Mouse (Mus musculus) forebrain, embryonic 11.5 days (tissue): ENCODE results near the gene Camk2g. TPM values are rescaled to one million over a fixed set of nuclear protein-coding genes. Genes with fewer than 3 reads are reported as not detected.
A peak's percentile ranks its signal among the peaks of the same experiment; 100 is the strongest.
"Not testable (repeated sequence)": the region's sequence is repeated elsewhere in the genome, so short reads cannot be mapped to it uniquely, and the experiment has no call there.

Source experiments
- ATAC-seq: fragments of 200-750 bp; cut with Nextera tagmentation; replicated peaks from 2 replicates; pipeline ENCODE4 v1.8.0; 2017; ENCODE audit warnings: moderate TSS enrichment; ENCODE audit not compliant: low FRiP score
- DNase-seq: peaks from one replicate; pipeline ENCODE4 v3.0.0-alpha.2; 2017; ENCODE audit warnings: low spot score
- H3K27ac ChIP-seq: fragments of 300-500 bp; sonication (generic); 2 replicates; pipeline ENCODE4 v1.5.1; 2014; ENCODE audit warnings: low read depth, low read length
- H3K27me3 ChIP-seq: fragments of 300-500 bp; sonication (generic); 2 replicates; pipeline ENCODE4 v1.6.1; 2014; ENCODE audit warnings: mild to moderate bottlenecking, low read length, mixed read lengths; ENCODE audit not compliant: control insufficient read depth, insufficient read depth
- H3K36me3 ChIP-seq: fragments of 300-500 bp; sonication (generic); 2 replicates; pipeline ENCODE4 v1.6.1; 2014; ENCODE audit warnings: mild to moderate bottlenecking, low read length, moderate library complexity, mixed read lengths; ENCODE audit not compliant: control insufficient read depth, insufficient read depth
- H3K4me1 ChIP-seq: fragments of 300-500 bp; sonication (generic); replicated peaks from 2 replicates; pipeline ENCODE4 v1.6.1; 2014; ENCODE audit warnings: low read length, mixed read lengths; ENCODE audit not compliant: control insufficient read depth, insufficient read depth
- H3K4me2 ChIP-seq: fragments of 300-500 bp; sonication (generic); 2 replicates; pipeline ENCODE4 v1.6.1; 2014; ENCODE audit warnings: low read depth, mild to moderate bottlenecking, low read length, moderate library complexity, mixed read lengths; ENCODE audit not compliant: severe bottlenecking
- H3K4me3 ChIP-seq: fragments of 300-500 bp; sonication (generic); 2 replicates; pipeline ENCODE4 v1.5.1; 2014; ENCODE audit warnings: low read depth, low read length
- H3K9ac ChIP-seq: fragments of 300-500 bp; sonication (generic); 2 replicates; pipeline ENCODE4 v1.6.1; 2014; ENCODE audit warnings: low read length
- H3K9me3 ChIP-seq: fragments of 300-500 bp; sonication (generic); 2 replicates; pipeline ENCODE4 v1.6.1; 2016; ENCODE audit warnings: low read length, mixed read lengths; ENCODE audit not compliant: control insufficient read depth
- WGBS: fragments of 180-500 bp; shearing (Covaris S2); extraction: QIAGEN DNeasy Blood & Tissue Kit; methylation state at CpG from one replicate; pipeline ENCODE4 v1.1.7; 2014; 5-methylcytosine and 5-hydroxymethylcytosine counted together
- polyA plus RNA-seq: library from polyadenylated mRNA; unstranded; fragments of >200 nt; fragmentation: Nextera tagmentation; extraction: Ambion mirVana; gene quantifications from 2 replicates; pipeline ENCODE4 v1.2.1, GENCODE M21; 2014

The Camk2g gene
- polyA plus RNA-seq, 1 experiment from 2014 or later = 46.8 TPM

DNA sequence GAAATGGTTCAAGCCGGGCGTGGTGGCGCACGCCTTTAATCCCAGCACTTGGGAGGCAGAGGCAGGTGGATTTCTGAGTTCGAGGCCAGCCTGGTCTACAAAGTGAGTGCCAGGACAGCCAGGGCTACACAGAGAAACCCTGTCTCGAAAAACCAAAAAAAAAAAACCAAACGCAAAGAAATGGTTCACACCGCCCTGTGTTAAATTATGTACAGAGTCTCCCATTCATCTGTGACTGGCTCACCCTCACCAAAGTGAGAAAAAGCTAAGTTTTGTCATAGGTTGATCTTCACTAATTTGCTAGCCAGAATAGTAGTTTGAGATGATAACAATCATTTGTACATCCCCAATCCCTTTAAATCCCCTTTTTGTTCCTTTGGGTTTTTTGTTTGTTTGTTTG, 90.4 kb downstream of the Camk2g start:
- Histone ChIP-seq H3K4me3 (peak overlapping the region; percentile 68), H3K27ac (peak overlapping the region; percentile 75; the same call in 1 of the 2 replicates), H3K9ac (peak overlapping the region; percentile 84), H3K4me2 (peak overlapping the region; percentile 61)
- ATAC-seq, H3K27me3 ChIP-seq, H3K9me3 ChIP-seq, H3K4me1 ChIP-seq, H3K36me3 ChIP-seq, DNase-seq: not testable (repeated sequence)
- WGBS = 8% methylated on average over 8 of the region's 8 CpGs

DNA sequence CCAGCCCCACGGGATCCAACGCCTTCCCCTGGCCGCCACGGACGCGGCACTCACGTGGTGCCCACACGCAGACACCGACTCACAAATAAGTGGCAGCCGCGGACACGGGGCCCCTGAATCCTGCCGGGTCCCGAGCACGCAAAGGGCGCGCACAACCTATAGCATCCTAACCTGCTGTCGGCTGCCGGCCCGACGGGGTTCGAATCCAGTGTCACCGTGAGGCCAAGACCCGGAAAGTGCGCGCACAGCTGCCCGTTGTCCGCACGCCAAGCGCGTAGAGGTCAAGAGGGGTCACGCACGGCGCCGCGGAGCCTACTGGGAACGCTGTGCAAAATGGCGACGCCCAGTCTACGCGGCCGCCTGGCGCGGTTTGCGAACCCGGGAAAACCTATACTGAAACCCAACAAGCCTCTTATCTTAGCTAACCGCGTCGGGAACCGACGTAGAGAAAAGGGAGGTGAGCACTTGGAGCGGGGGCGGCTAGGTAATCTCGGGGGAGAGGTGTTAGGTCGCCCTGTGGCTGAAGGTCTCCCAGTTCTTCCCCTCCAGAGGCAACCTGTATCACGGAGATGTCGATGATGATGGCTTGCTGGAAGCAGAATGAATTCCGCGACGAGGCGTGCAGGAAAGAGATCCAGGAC, 91.0 kb downstream of the Camk2g start, which contains the start of gene Chchd1:
TSS of gene Chchd1 (plus strand) at position 266 of the 641 bp plus-strand sequence.
- WGBS = under 1% methylated on average over 61 of the region's 61 CpGs
- DNase-seq = peak; percentile 95
- H3K4me2 ChIP-seq = peak within 1 kb of the TSS; percentile 61
- peak within 1 kb of the TSS; percentile 68 for H3K4me3 ChIP-seq
- H3K4me1 ChIP-seq = no peaks in the 10 kb centered on the region; the same call in 1 of the 2 replicates
- peak; percentile 74 for ATAC-seq
- peak within 1 kb of the TSS; percentile 84 for H3K9ac ChIP-seq
- peaks cover 4% of the 10 kb centered on the region; the same call in 1 of the 2 replicates for H3K36me3 ChIP-seq
- peak within 1 kb of the TSS; percentile 75; the same call in 1 of the 2 replicates for H3K27ac ChIP-seq
- H3K9me3 ChIP-seq = no peaks in the 10 kb centered on the region
- H3K27me3 ChIP-seq = no peaks in the 10 kb centered on the region

DNA sequence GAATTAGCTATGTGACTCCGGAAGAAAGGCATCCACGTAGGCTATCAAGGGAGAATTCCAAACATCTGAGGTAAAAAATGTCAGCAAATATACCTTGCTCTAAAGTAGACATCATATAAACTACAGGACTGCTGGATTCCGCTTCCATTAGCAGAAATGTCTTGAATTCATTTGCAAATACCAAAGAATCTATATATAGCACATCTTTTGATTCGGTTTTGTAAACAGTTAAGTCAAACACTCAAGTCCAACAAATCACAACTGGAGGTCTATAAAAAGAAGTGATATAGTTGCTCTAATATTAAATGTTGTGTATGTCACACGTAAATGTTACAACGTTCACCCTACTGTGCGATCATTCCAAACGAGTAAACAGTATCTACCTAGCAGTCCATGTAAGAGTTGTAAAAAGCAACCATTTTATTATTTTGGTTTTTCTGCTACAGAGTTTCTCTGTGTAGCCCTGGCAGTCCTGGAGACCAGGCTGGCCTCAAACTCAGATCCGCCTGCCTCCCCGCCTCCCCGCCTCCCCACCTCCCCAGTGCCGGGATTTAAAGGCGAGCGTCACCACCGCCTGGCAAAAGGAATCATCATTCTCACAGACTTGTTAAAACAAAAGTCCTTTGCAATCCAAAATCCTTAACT, 91.7 kb downstream of the Camk2g start:
- H3K27me3 ChIP-seq = no peaks in the 10 kb centered on the region
- H3K36me3 ChIP-seq = peaks cover 4% of the 10 kb centered on the region; the same call in 1 of the 2 replicates
- ATAC-seq (peak; percentile 25), DNase-seq (no peak)
- H3K4me2 ChIP-seq = peak overlapping the region; percentile 61
- H3K4me3 ChIP-seq = peak overlapping the region; percentile 68
- peak overlapping the region; percentile 84 for H3K9ac ChIP-seq
- WGBS = 17% methylated on average over 15 of the region's 15 CpGs
- H3K4me1 ChIP-seq = no peaks in the 10 kb centered on the region; the same call in 1 of the 2 replicates
- no peaks in the 10 kb centered on the region for H3K9me3 ChIP-seq
- H3K27ac ChIP-seq = no peak overlapping the region; the same call in 1 of the 2 replicates

DNA sequence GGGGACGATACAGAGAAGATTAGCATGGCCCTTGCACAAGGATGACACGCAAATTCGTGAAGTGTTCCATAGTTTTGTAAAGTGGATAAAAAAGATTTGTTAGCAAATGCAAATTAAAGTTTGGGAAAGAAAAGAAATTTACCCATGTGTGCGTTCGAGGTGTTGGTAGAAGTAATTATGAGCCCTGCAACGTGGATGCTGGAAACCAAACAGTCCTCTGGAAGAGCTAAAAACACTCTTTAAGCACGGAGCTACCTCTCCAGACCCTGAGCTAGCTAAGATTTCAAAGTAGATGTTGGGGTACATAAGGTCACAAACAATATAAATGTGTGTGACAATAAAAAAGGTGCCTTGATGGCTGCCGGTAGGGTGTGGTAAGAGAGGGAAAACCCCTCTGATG, 92.3 kb downstream of the Camk2g start:
- H3K4me2 ChIP-seq = peak overlapping the region; percentile 61; the same call in 1 of the 2 replicates
- DNase-seq (no peak), ATAC-seq (no peak)
- H3K36me3 ChIP-seq = peaks cover 4% of the 10 kb centered on the region; the same call in 1 of the 2 replicates
- H3K27ac ChIP-seq = no peak overlapping the region
- no peaks in the 10 kb centered on the region for H3K9me3 ChIP-seq
- 87% methylated on average over 8 of the region's 8 CpGs for WGBS
- H3K9ac ChIP-seq = no peak overlapping the region
- peak overlapping the region; percentile 68; the same call in 1 of the 2 replicates for H3K4me3 ChIP-seq
- H3K4me1 ChIP-seq = peaks cover 3% of the 10 kb centered on the region
- no peaks in the 10 kb centered on the region for H3K27me3 ChIP-seq

DNA sequence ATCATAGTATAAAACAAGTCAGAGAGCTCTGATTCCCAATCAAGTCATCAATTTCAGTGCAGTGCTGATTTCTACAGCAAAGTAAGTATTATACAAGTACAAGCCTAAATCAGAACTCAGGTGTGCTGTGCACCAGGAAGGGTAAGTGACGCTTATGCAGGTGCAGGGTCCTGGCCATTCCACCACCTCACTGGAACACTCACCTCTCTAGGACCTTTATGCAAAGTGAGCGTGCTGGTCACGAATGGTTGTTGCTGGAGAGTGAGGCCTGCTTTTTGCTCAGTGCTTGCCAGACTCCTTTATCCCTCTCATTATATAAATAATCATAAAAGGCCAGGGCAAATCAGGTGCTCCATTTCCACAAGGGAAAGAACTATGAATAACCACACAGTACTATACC, 93.5 kb downstream of the Camk2g start:
- no peaks in the 10 kb centered on the region; the same call in 1 of the 2 replicates for H3K27me3 ChIP-seq
- 89% methylated on average over 3 of the region's 3 CpGs for WGBS
- no peak overlapping the region for H3K9ac ChIP-seq
- H3K27ac ChIP-seq = no peak overlapping the region
- peaks cover 10% of the 10 kb centered on the region for H3K4me1 ChIP-seq
- no peaks in the 10 kb centered on the region for H3K9me3 ChIP-seq
- H3K4me2 ChIP-seq = no peak overlapping the region
- no peak overlapping the region for H3K4me3 ChIP-seq
- no peak for ATAC-seq
- peaks cover 4% of the 10 kb centered on the region; the same call in 1 of the 2 replicates for H3K36me3 ChIP-seq
- no peak for DNase-seq

DNA sequence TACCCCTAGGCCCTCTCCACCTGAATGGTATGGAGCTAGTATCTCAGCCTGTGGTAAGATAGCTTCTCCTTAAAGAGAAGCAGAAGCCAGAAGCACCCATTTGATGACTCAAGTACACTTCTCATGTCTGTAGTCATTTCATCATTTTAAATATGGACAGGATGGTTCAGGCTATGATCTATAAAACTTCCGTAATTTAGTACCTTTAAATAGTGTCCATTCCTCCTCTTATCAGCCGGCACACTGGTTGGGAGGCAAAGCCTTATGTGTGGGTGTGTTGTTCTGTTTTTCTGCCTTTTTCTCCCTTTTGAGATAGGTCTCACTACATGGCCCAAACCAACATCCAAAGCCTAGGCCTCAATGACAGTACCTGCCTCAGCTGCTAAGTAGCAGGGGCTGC, 95.4 kb downstream of the Camk2g start:
- H3K9ac ChIP-seq = no peak overlapping the region
- no peak overlapping the region for H3K4me2 ChIP-seq
- DNase-seq (no peak), ATAC-seq (no peak)
- 94% methylated on average over 2 of the region's 2 CpGs for WGBS
- H3K36me3 ChIP-seq = no peaks in the 10 kb centered on the region
- H3K4me1 ChIP-seq = peaks cover 10% of the 10 kb centered on the region
- no peak overlapping the region for H3K4me3 ChIP-seq
- H3K27ac ChIP-seq = no peak overlapping the region
- no peaks in the 10 kb centered on the region for H3K9me3 ChIP-seq
- H3K27me3 ChIP-seq = no peaks in the 10 kb centered on the region; the same call in 1 of the 2 replicates

DNA sequence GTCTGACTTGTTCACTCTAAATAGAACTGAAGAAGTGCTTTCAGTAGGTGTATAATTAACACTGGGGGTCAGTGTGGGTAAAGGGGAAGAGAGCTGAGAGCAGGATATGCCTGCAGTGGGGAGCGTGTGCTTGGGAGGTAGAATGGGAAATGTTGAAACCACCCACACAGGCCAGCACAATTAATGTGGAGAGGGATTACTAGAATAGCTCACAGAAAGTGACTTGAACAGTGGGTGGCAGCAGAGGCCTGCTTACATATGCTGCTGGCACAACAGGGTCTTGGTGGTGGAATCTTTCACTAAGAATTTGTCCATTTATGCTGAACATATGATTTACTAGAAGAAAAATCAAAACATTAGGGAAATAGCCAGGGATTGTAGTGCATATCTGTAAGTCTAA, 96.9 kb downstream of the Camk2g start:
- 33% methylated on average over 1 of the region's 1 CpGs for WGBS
- Histone ChIP-seq H3K4me3 (peak overlapping the region; percentile 82; the same call in 1 of the 2 replicates), H3K27me3 (no peaks in the 10 kb centered on the region; the same call in 1 of the 2 replicates), H3K4me2 (peak overlapping the region; percentile 71; the same call in 1 of the 2 replicates), H3K4me1 (peaks cover 10% of the 10 kb centered on the region), H3K9ac (no peak overlapping the region), H3K9me3 (no peaks in the 10 kb centered on the region), H3K27ac (no peak overlapping the region), H3K36me3 (peaks cover 4% of the 10 kb centered on the region; the same call in 1 of the 2 replicates)
- DNase-seq = no peak
- no peak for ATAC-seq

DNA sequence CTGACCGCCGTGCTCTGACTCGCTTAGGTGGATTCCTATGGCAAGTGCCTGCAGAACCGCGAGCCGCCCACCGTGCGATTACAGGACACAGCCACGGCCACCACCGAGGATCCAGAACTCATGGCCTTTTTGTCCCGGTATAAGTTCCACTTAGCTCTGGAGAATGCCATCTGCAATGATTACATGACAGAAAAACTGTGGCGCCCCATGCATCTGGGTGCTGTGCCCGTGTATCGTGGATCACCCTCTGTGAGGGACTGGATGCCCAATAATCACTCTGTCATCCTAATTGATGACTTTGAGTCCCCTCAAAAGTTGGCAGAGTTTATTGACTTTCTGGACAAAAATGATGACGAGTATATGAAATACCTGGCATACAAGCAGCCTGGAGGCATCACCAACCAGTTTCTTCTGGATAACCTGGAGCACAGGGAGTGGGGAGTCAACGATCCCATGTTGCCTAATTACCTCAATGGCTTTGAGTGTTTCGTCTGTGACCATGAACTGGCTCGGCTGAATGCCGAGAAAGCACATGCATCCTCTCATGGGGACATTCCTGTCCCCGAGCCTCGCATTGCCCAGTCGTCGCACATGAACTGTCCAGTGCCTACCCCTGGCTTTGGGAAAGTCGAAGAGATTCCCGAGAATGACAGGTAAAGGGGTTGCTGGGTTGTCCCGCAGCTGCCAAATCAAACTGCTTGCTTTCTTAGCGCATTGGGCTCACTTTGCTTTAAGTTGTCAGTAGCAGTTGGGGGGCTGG, 97.9 kb downstream of the Camk2g start:
- DNase-seq (no peak), ATAC-seq (no peak)
- WGBS = 17% methylated on average over 27 of the region's 27 CpGs
- Histone ChIP-seq H3K4me2 (peak overlapping the region; percentile 71), H3K9ac (peak overlapping the region; percentile 86), H3K9me3 (no peaks in the 10 kb centered on the region), H3K36me3 (peaks cover 6% of the 10 kb centered on the region; the same call in 1 of the 2 replicates), H3K27me3 (no peaks in the 10 kb centered on the region; the same call in 1 of the 2 replicates), H3K4me1 (peaks cover 10% of the 10 kb centered on the region), H3K27ac (peak overlapping the region; percentile 90; the same call in 1 of the 2 replicates), H3K4me3 (peak overlapping the region; percentile 82)
